Mouse (Mus musculus) CH12.LX (cell line): ENCODE measurements around the gene Slc16a12. TPM values are rescaled to one million over a fixed set of nuclear protein-coding genes. Genes with fewer than 3 reads are reported as not detected.
A peak's percentile ranks its signal among the peaks of the same experiment; 100 is the strongest.

ENCODE experiments used
- DNase-seq: peaks from one replicate; pipeline ENCODE4 v3.0.0-alpha.2; 2013; ENCODE audit errors: extremely low read depth
- H3K27ac ChIP-seq: 2 replicates; pipeline ENCODE4 v1.5.1; 2012; ENCODE audit warnings: low read depth, mild to moderate bottlenecking, control low read depth, moderate library complexity; ENCODE audit not compliant: insufficient read depth
- H3K27me3 ChIP-seq: replicated peaks from 2 replicates; pipeline ENCODE3; 2012; ENCODE audit warnings: inconsistent platforms
- H3K36me3 ChIP-seq, 2 experiments: replicated peaks in 1 of 2; 2 replicates each; pipeline versions ENCODE3 to v1.6.1; 2012; ENCODE audit warnings: inconsistent platforms in 1 of 2, low read length in 1 of 2, mild to moderate bottlenecking in 1 of 2, mixed read lengths in 1 of 2, moderate library complexity in 1 of 2; ENCODE audit not compliant: control insufficient read depth in 1 of 2, insufficient read depth in 1 of 2
- H3K4me1 ChIP-seq, 2 experiments: 2 replicates each; pipeline ENCODE4 v1.6.1; 2012; ENCODE audit warnings: inconsistent platforms in 1 of 2, moderate library complexity in 1 of 2; ENCODE audit not compliant: insufficient read depth in 2 of 2, control insufficient read depth in 1 of 2
- H3K4me2 ChIP-seq: 2 replicates; pipeline ENCODE4 v1.6.1; 2012; ENCODE audit warnings: low read depth, mild to moderate bottlenecking, control low read depth; ENCODE audit not compliant: poor library complexity, insufficient read depth, severe bottlenecking
- H3K4me3 ChIP-seq, 3 experiments: fragments of 150-350 bp in 1 of 3; sonication (generic) in 1 of 3; replicated peaks in 1 of 3; 2 replicates each; pipeline versions ENCODE3 to v1.5.1; 2011 to 2012; ENCODE audit warnings: low read depth in 2 of 3, low read length in 2 of 3, mild to moderate bottlenecking in 2 of 3, moderate library complexity in 2 of 3, control low read depth in 1 of 3, improper control_type of control experiment in 1 of 3, inconsistent platforms in 1 of 3, mixed read lengths in 1 of 3; ENCODE audit not compliant: poor library complexity in 1 of 3
- H3K79me2 ChIP-seq: replicated peaks from 2 replicates; pipeline ENCODE4 v1.6.1; 2012; ENCODE audit warnings: mild to moderate bottlenecking, moderate library complexity; ENCODE audit not compliant: control insufficient read depth, poor library complexity, insufficient read depth, severe bottlenecking; ENCODE audit errors: extremely low read depth
- H3K9ac ChIP-seq: 2 replicates; pipeline ENCODE4 v1.6.1; 2012; ENCODE audit warnings: low read depth, mild to moderate bottlenecking, control low read depth, moderate library complexity; ENCODE audit not compliant: insufficient read depth
- H3K9me3 ChIP-seq: replicated peaks from 2 replicates; pipeline ENCODE3; 2012; ENCODE audit warnings: low read length, inconsistent platforms, mixed read lengths
- BHLHE40 ChIP-seq: IDR thresholded peaks from 2 replicates; pipeline ENCODE4 v1.6.1; 2011; ENCODE audit warnings: mild to moderate bottlenecking, low read depth, low read length, improper control_type of control experiment
- CHD1 ChIP-seq: IDR thresholded peaks from 2 replicates; pipeline ENCODE4 v1.6.1; 2012; ENCODE audit warnings: low read depth, low read length, improper control_type of control experiment, inconsistent platforms
- CTCF ChIP-seq, 2 experiments: IDR thresholded peaks in 1 of 2; conservative IDR thresholded peaks in 1 of 2; 2 replicates each; pipeline ENCODE4 v1.5.1; 2011 to 2012; ENCODE audit warnings: low read depth in 2 of 2, low read length in 2 of 2, improper control_type of control experiment in 1 of 2, inconsistent platforms in 1 of 2, mild to moderate bottlenecking in 1 of 2, moderate library complexity in 1 of 2
- E2F4 ChIP-seq: IDR thresholded peaks from 2 replicates; pipeline ENCODE4 v1.6.1; 2011; ENCODE audit warnings: low read depth, low read length, improper control_type of control experiment; ENCODE audit not compliant: insufficient replicate concordance
- ELF1 ChIP-seq: IDR thresholded peaks from 2 replicates; pipeline ENCODE4 v1.6.1; 2014; ENCODE audit warnings: low read depth, mild to moderate bottlenecking, inconsistent platforms, low read length, improper control_type of control experiment
- EP300 ChIP-seq: IDR thresholded peaks from 2 replicates; pipeline ENCODE4 v1.6.1; 2011; ENCODE audit warnings: low read length, improper control_type of control experiment
- ETS1 ChIP-seq: conservative IDR thresholded peaks from 2 replicates; pipeline ENCODE4 v1.6.1; 2012; ENCODE audit warnings: low read depth, mild to moderate bottlenecking, inconsistent platforms, low read length, improper control_type of control experiment, moderate library complexity
- GABPA ChIP-seq: IDR thresholded peaks from 2 replicates; pipeline ENCODE4 v1.6.1; 2012; ENCODE audit warnings: low read depth, low read length, improper control_type of control experiment, inconsistent platforms; ENCODE audit not compliant: insufficient replicate concordance
- HCFC1 ChIP-seq: IDR thresholded peaks from 2 replicates; pipeline ENCODE4 v1.6.1; 2012; ENCODE audit warnings: low read depth, mild to moderate bottlenecking, inconsistent platforms, low read length, improper control_type of control experiment
- IRF4 ChIP-seq: IDR thresholded peaks from 2 replicates; pipeline ENCODE4 v1.6.1; 2014; ENCODE audit warnings: low read depth, mild to moderate bottlenecking, inconsistent platforms, low read length, improper control_type of control experiment
- JUN ChIP-seq: IDR thresholded peaks from 2 replicates; pipeline ENCODE4 v1.6.1; 2011; ENCODE audit warnings: low read depth, mild to moderate bottlenecking, low read length, improper control_type of control experiment, moderate library complexity; ENCODE audit not compliant: insufficient read depth
- JUND ChIP-seq: conservative IDR thresholded peaks from 2 replicates; pipeline ENCODE4 v1.6.1; 2011; ENCODE audit warnings: low read depth, low read length, improper control_type of control experiment
- MAFK ChIP-seq: IDR thresholded peaks from 2 replicates; pipeline ENCODE4 v1.6.1; 2011; ENCODE audit warnings: low read length, improper control_type of control experiment; ENCODE audit not compliant: insufficient replicate concordance
- MAX ChIP-seq: IDR thresholded peaks from 2 replicates; pipeline ENCODE4 v1.6.1; 2011; ENCODE audit warnings: low read length, improper control_type of control experiment
- MAZ ChIP-seq: IDR thresholded peaks from 2 replicates; pipeline ENCODE4 v1.6.1; 2012; ENCODE audit warnings: low read depth, mild to moderate bottlenecking, inconsistent platforms, low read length, improper control_type of control experiment, moderate library complexity
- MEF2A ChIP-seq: IDR thresholded peaks from 2 replicates; pipeline ENCODE4 v1.6.1; 2014; ENCODE audit warnings: low read depth, mild to moderate bottlenecking, inconsistent platforms, low read length, improper control_type of control experiment, borderline replicate concordance
- MXI1 ChIP-seq: IDR thresholded peaks from 2 replicates; pipeline ENCODE4 v1.6.1; 2011; ENCODE audit warnings: mild to moderate bottlenecking, low read depth, low read length, improper control_type of control experiment
- MYC ChIP-seq: IDR thresholded peaks from 2 replicates; pipeline ENCODE4 v1.6.1; 2011; ENCODE audit warnings: low read depth, mild to moderate bottlenecking, improper control_type of control experiment, low read length
- NELFE ChIP-seq: IDR thresholded peaks from 2 replicates; pipeline ENCODE4 v1.6.1; 2011; ENCODE audit warnings: low read depth, low read length, improper control_type of control experiment
- PAX5 ChIP-seq: IDR thresholded peaks from 2 replicates; pipeline ENCODE4 v1.6.1; 2012; ENCODE audit warnings: low read length, inconsistent platforms, mixed read lengths
- POLR2AphosphoS2 ChIP-seq: IDR thresholded peaks from 2 replicates; pipeline ENCODE4 v1.6.1; 2011; ENCODE audit warnings: low read depth, low read length, improper control_type of control experiment
- RAD21 ChIP-seq: IDR thresholded peaks from 2 replicates; pipeline ENCODE4 v1.6.1; 2011; ENCODE audit warnings: low read depth, mild to moderate bottlenecking, low read length, improper control_type of control experiment, moderate library complexity
- RCOR1 ChIP-seq: conservative IDR thresholded peaks from 2 replicates; pipeline ENCODE4 v1.6.1; 2012; ENCODE audit warnings: low read depth, mild to moderate bottlenecking, inconsistent platforms, low read length, improper control_type of control experiment
- SIN3A ChIP-seq: IDR thresholded peaks from 2 replicates; pipeline ENCODE4 v1.6.1; 2012; ENCODE audit warnings: low read length, improper control_type of control experiment, inconsistent platforms
- SMC3 ChIP-seq: IDR thresholded peaks from 2 replicates; pipeline ENCODE4 v1.6.1; 2011; ENCODE audit warnings: low read depth, low read length, improper control_type of control experiment
- UBTF ChIP-seq: IDR thresholded peaks from 2 replicates; pipeline ENCODE4 v1.6.1; 2012; ENCODE audit warnings: low read depth, mild to moderate bottlenecking, inconsistent platforms, low read length, improper control_type of control experiment, moderate library complexity
- ZC3H11A ChIP-seq: IDR thresholded peaks from 2 replicates; pipeline ENCODE4 v1.6.1; 2012; ENCODE audit warnings: low read depth, mild to moderate bottlenecking, inconsistent platforms, low read length, improper control_type of control experiment
- ZMIZ1 ChIP-seq: IDR thresholded peaks from 2 replicates; pipeline ENCODE4 v1.6.1; 2012; ENCODE audit warnings: low read depth, mild to moderate bottlenecking, inconsistent platforms, low read length, improper control_type of control experiment
- ZNF384 ChIP-seq: IDR thresholded peaks from 2 replicates; pipeline ENCODE4 v1.6.1; 2012; ENCODE audit warnings: low read depth, low read length, improper control_type of control experiment, inconsistent platforms
- dilution Hi-C: fragments of 300-500 bp; cut with MboI; formaldehyde crosslinking; loops from 2 replicates; pipeline ENCODE4 v1.14.3; 2020; ENCODE audit warnings: low sequenced_read_pairs; ENCODE audit not compliant: extremely low pct_unique_long_range_greater_than_20kb, extremely low pct_ligation_motif_present
- in situ Hi-C: fragments of 300-500 bp; cut with MboI; formaldehyde crosslinking; loops from 3 replicates; pipeline ENCODE4 v1.14.3; 2019; ENCODE audit warnings: low sequenced_read_pairs, low pct_ligation_motif_present, low pct_unique_long_range_greater_than_20kb, mixed read lengths
- polyA plus RNA-seq: library from polyadenylated mRNA; unstranded; fragments of >175 nt; gene quantifications from 2 replicates; pipeline ENCODE4 v1.2.1, GENCODE M21; 2012; ENCODE audit warnings: low read depth; ENCODE audit not compliant: insufficient read length
- total RNA-seq, 2 experiments: library from RNA; depleted of rRNA; stranded (reverse); fragments of 300-350 nt in 1 of 2; fragments of >200 nt in 1 of 2; gene quantifications; 2 replicates each; pipeline ENCODE4 v1.2.3; 2012 to 2014

Gene Slc16a12
- total and polyA plus RNA-seq, 3 experiments, result 0.08 TPM; not detected in 1

DNA sequence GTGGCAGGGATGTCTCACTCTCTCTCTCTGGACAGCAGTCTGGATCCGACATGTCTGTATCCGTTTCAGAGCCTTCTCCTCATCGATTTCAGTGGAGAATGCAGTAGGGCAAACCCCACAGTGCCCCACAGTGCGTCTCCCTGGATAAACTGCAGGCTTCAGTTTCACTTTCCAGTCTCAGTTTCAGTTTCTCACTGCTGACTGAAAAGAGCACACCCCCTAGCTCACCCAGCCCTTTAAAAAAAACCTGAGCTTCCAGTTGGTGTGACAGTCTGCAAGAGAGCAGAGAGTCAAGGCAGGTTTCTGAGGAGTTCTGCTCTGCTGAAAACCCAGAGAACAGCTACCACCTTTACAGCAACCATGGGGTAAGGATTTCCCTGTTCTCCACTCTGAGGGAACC is 106.5 kb downstream of the Slc16a12 start, which contains the start of the genes Ifit1bl2 and Ifit1 (continued):
- TF ChIP-seq MYC, result no peak
- no peak for TF ChIP-seq RAD21
- TF ChIP-seq CHD1, result no peak
- no peak; the same call in 1 of the 2 replicates for TF ChIP-seq HCFC1
- TF ChIP-seq MAFK, result no peak
- no peak for TF ChIP-seq GABPA
- TF ChIP-seq ZMIZ1, result no peak
- peak; percentile 92 for TF ChIP-seq ZNF384
- no peak for TF ChIP-seq ELF1

DNA sequence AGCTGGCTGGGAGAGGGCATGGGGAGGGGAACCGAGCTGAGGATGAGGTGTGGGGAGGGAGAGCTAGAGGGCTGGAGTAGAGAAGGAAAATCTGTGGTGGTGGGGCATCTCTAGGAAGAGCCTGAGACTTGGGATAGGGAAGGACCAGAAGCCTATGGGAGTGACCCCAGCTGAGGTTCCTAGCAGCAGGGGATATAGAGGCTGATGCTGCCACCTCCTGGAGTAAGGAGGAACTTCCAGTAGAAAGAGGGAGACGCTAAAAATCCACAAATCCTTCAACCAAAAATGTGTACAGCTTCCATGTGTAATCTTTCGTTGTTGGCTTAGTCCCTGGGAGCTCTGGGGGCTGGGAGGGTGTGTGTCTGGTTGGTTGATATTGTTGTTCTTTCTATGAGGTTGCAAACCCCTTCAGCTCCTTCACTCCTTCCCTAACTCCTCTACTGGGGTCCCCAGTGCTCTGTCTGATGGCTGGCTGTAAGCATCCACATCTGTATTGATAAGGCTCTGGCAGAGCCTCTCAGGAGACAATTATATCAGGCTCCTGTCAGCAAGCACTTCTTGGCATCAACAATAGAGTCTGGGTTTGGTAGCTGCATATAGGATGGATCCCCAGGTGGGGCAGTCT is 110.0 kb downstream of the Slc16a12 start:
- H3K4me1 ChIP-seq, result peaks cover 4 to 26% of the 10 kb centered on the region in 2 experiments; a peak in 3 of 4 replicates
- no peak overlapping the region for H3K27ac ChIP-seq
- TF ChIP-seq RCOR1 (no peak), NELFE (no peak), SIN3A (no peak), ZNF384 (no peak), SMC3 (peak; percentile 83), MAFK (no peak), ELF1 (no peak), RAD21 (peak; percentile 86), CHD1 (no peak), E2F4 (no peak), MEF2A (peak; percentile 19; the same call in 1 of the 2 replicates), CTCF (conservative IDR thresholded peaks at IDR 0.05 in 1 of 2, IDR thresholded peaks at IDR 0.05 in 1 of 2; ENCODE audit: low read depth in 2 of 2, low read length in 2 of 2) (peak; percentile 64 to 83), ZC3H11A (peak; percentile 24; the same call in 1 of the 2 replicates)
- no peaks in the 10 kb centered on the region for H3K79me2 ChIP-seq
- dilution Hi-C loops (no loop called here), in situ Hi-C loops (no loop called here)
- H3K9ac ChIP-seq, result no peak overlapping the region
- peak; percentile 46 for DNase-seq
- no peaks in the 10 kb centered on the region for H3K27me3 ChIP-seq
- no peak overlapping the region for H3K4me2 ChIP-seq
- no peaks in the 10 kb centered on the region for H3K9me3 ChIP-seq
- H3K4me3 ChIP-seq, result no peak overlapping the region
- no peaks in the 10 kb centered on the region for H3K36me3 ChIP-seq

DNA sequence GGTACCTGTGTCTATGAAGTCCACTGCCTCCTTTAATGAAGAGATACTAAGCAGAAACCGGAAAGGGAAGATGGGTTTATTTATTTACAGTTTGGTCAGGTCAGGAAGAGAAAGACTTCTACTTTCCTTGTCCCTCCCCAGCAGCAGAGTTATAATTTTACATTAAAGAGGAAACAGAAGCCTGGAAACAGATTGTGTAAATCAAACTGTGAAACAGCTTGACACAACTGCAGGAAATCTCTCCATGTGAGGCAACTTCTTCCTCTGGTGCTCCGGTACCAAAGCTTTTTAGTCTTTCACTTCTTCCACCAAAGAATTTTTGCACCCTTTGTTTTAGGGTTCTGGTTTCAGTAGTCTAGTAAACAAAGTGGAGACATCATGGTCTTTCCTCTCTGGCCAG is 113.6 kb downstream of the Slc16a12 start:
- no peak for DNase-seq
- no peaks in the 10 kb centered on the region for H3K4me1 ChIP-seq
- in situ Hi-C loops (no loop called here), dilution Hi-C loops (no loop called here)
- H3K4me2 ChIP-seq, result no peak overlapping the region
- no peaks in the 10 kb centered on the region for H3K36me3 ChIP-seq
- H3K9ac ChIP-seq, result no peak overlapping the region
- no peaks in the 10 kb centered on the region for H3K27me3 ChIP-seq
- H3K9me3 ChIP-seq, result no peaks in the 10 kb centered on the region
- no peaks in the 10 kb centered on the region for H3K79me2 ChIP-seq
- H3K4me3 ChIP-seq, result no peak overlapping the region
- no peak overlapping the region for H3K27ac ChIP-seq
- TF ChIP-seq PAX5, result no peak
- TF ChIP-seq E2F4, result no peak
- no peak for TF ChIP-seq EP300
- TF ChIP-seq BHLHE40, result no peak
- TF ChIP-seq MAZ, result no peak
- no peak for TF ChIP-seq CTCF (conservative IDR thresholded peaks at IDR 0.05 in 1 of 2, IDR thresholded peaks at IDR 0.05 in 1 of 2; ENCODE audit: low read depth in 2 of 2, low read length in 2 of 2)
- TF ChIP-seq ZC3H11A, result no peak
- no peak for TF ChIP-seq SMC3
- no peak for TF ChIP-seq UBTF
- no peak for TF ChIP-seq ETS1
- no peak for TF ChIP-seq MAX
- no peak for TF ChIP-seq JUND
- no peak for TF ChIP-seq JUN
- TF ChIP-seq SIN3A, result no peak
- no peak for TF ChIP-seq GABPA
- no peak for TF ChIP-seq MXI1
- TF ChIP-seq IRF4, result no peak
- no peak for TF ChIP-seq MEF2A
- no peak for TF ChIP-seq POLR2AphosphoS2
